Mouse (Mus musculus) urinary bladder, postnatal 14 days (tissue): ENCODE data around the gene Pnmal2.
A peak's percentile ranks its signal among the peaks of the same experiment; 100 is the strongest.
"Not testable (repeated sequence)": the region's sequence is repeated elsewhere in the genome, so short reads cannot be mapped to it uniquely, and the experiment has no call there.

Source experiments
- DNase-seq: peaks from one replicate; pipeline ENCODE4 v3.0.0; 2021; ENCODE audit warnings: low spot score

The Pnmal2 gene

DNA sequence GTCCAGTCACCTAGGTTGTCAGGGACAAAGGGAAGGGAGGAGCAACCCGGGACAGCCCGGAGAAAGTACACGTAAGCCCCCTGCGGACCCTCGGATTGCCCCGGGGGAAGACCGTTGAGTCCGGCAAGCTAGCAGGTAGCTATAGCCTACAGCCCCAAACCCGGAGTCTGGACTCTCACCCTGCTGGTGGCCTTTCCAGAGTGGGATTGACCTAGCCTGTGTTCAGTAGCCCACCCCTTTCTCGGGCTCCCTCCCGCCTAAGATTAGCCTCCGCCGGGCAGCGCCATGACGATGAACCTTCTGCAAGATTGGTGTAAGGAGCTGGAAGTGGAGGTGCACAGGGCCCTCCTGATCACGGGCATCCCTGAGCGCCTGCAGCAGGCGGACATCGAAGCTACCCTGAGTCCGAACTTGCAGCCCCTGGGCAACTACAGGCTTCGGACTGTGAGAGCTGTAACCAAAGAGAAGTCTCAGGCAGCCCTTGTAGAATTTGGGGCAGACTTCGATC is 380 bp downstream of the Pnmal2 start:
- DNase-seq = no peak

DNA sequence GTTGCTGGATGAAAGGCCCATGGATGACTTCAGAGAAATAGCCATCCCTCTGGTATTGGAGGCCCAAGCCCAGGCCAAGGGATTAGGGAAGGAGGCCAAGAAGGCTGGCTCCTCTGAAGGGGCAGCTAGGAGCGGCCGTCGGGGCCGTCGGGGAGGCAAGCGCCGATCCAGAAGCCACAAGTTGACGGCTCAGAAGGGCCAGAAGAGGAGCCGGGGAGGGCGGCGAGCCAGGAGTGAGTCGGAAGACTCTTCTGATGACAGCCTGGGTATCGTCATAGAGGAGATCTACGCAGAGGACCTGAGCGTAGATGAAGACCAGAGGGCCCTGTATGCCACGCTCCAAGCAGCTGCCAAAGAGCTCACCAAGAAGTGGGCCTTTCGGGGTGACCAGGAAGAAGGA is 937 bp downstream of the Pnmal2 start:
- DNase-seq = no peak

DNA sequence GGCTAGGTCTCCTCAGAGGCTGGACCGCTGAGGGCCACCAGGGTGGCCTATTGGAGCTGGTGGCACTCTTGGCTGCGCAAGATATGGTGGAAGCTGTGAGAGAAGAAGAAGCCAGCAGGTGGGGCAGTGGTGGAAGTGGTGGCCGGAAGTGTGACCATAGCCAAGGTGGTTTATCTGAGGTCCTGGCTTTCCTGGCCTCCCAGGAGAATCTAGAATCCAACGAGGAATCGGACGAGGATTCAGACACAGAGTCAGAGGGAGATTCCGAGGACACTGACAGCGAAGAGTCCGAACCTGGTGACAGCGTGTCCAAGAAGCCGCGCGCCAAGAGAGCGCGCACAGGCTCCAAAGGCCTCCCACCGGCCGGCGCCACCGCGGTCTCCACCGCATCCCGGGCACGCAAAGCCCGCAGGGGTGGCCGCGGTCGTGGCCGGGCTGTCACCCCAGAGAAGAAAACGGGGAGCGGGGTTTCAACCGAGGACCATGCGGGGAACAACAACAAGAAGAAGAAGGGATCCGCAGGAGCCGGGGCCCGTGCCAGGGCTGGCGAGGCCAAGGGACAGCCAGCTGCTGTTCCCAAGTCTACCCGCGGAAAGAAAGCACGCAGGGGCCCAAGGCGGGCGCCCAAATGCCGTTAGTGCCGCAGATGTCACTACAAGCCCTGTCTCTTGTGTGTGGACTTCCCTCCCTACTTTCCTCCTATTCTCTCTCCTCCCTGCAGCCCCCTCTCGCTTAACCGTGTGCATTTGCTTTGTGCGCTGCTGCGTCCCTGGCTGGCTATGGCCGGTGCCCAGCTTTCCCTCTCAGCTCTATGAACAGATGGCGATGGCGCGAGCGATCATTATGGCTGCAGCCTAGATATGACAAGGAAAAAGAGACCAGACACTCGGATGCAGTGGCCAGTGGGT is 2.2 kb downstream of the Pnmal2 start:
- DNase-seq = no peak

DNA sequence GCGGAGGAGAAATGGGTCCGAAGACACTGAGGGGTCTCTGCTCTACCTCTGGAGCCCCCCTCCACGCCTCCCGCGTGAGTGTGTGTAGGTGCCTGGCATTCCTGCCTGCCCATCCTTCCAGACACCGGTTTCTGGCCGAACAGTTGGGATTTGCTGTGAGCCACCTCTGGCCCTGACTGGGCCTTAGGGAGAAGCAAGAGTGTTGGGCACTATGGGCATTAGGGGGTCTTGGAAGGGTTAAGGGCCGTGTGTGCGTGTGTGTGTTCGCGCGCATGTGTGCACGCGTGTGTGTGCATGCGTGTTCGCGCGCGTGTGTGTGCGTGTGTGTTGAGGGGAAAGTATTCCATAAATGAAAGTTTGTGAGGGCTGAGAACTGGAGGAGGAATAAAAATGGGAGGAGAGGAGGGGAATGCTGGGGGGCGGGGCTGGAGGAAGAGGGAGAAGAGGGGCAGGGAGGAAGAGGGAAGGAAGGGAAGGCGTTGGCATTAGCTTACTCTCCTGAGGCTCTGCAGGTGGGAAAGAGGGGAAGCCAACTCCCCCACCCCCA is 2.9 kb downstream of the Pnmal2 start:
- no peak for DNase-seq

DNA sequence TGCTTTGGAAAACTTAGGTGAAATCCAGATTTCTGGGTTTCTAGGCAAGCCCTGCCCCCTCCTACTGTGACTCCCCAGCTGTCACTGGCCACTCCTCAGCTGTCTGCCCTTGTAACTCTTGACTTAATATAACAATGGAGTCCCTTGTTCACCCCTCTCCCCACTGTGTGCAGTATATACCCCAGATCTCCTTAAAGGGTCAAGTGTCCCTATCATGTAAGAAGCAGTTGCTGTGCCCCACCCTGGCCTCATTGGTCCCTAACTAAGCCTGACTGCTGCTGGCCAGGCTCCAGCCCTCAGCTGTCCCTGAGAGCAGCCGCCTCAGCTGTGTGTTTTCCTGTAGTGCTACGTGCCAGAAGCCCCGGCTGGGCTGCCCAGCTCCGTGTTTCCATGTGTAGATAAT is 3.5 kb downstream of the Pnmal2 start:
- peak; percentile 21 for DNase-seq

DNA sequence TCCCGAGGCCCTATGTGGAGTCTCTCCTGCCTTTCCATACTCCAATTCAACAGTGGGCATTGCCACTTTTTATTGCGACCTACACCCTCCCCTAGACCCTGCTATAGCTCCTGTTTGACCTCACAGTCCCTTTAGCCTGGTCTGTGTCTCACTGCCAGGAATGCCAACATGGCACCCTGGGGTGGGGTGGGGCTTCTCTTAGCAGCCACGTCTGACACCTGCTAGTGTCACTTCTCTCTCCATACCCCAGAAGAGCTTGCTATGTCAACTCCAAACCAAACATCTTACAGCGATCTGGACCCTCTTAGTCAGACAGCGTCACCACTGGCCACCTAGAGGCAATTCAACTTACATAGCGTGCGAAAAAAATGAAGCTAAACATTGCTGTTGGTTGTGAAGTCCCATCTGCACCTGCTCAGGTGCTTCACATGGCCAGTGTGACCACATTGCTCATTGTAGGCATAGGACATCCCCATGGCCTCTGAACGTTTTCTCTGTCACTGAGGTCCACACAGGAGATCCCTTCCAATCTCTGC is 4.5 kb downstream of the Pnmal2 start:
- no peak for DNase-seq

DNA sequence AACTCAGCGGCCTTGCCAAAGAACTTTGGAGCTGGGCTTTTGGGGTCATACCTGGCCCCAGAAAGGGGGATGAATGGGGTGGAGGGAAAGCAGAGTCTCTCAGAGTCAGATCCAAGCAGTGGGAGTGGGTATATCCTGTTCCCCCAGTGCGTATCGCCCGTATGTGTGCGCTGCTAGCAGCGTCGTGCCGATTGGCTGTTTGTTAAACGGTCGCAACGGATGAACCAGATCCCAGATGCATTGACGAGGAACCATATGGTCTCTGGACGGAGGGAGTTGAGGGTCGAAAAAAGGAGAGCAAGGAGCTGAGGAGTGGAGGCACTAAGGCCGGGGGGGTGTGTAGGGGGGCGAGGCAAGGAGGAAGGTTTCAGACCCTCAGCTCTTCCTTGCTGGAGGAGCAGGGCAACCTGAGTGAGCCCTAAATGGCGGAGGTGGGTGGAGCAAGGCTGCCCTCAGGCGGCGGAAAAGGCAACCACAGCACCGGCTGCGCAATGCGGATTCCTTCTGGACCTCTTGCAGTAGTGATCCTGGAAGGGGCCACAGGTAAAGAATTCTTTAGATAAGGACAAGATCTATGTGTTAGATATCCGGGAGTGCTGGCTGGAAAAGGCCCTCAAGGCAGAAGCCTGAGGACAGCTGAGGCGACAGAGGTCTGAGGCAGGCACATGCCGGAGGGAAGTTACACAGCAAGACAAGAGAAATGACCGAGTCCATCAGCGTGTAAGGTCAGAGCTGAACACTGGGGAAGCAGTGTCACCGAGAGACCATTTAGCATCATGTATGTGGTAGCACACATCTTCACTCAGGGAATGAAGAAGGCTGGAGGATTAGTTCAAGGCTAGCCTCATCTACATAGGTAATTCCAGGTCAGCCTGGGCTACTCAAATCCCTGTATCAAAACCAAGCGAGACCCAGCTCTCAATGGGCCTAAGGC is 5.7 kb downstream of the Pnmal2 start:
- DNase-seq = peak; percentile 74

DNA sequence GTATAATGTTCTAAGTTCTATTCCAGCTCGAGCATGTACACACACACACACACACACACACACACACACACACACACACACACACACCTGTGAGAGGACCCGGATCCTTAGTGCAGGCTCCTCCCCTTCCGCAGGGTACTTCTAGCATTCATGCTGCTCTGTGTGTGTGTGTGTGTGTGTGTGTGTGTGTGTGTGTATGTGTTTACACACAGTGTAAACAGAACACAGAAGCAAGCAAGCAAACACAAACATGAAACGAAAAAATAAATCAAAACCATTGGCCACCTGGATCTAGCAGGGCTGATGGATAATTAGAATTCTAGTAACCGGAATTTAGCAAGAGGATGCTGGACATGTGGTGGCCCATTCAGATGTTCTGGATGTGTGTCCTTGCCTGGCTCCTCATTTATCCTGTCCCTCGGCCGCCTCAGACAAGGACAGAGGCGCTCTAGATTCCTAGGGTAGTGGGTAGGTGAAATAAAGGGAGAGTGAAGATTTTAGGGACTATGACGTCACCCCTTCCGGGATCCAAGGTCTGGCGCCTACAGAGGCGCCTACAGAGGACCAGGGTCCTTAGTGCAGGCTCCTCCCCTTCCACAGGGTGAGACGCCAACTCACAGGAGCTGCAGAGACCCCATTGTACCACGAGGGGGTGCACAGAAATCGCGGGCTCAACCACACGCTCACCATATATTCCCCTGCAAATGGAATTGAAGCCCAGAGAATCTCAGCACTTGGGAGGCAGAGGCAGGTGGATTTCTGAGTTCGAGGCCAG is 6.6 kb downstream of the Pnmal2 start:
- DNase-seq = peak; percentile 75

DNA sequence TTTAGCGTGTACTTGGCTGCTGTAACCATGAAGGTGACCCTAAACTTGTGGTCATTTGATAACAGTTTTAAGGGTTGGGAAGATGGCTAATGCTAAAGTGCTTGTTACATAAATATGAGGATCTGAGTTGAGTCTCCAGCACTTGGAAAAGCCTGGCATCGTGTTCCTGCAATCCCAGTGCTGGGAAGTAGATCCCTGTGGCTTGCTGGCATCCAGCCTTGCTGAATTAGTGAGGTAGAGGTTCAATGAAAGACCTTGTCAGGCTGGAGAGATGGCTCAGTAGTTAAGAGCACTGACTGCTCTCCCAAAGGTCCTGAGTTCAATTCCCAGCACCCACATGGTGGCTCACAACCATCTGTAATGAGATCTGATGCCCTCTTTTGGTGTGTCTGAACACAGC is 9.3 kb downstream of the Pnmal2 start:
- not testable (repeated sequence) for DNase-seq

DNA sequence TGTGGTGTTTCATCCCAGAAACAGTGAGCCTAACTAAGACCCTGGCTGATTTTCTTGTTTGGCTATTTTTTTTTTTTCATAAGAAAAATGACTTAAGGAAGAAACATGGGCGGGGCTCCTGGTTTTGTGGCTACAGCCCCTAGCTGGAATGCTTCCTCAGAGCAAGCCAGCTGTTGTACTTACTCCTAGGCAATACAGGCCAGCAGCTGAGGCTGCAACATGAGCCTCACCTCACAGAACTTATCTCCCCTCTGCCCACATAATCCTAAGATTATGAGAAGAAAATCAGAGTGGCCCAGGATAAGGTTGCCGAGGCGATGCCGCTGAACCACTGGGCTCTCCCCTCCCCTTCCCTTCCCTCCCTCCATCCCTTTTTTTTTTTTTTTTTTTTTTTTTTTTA is 11.2 kb downstream of the Pnmal2 start:
- no peak for DNase-seq

DNA sequence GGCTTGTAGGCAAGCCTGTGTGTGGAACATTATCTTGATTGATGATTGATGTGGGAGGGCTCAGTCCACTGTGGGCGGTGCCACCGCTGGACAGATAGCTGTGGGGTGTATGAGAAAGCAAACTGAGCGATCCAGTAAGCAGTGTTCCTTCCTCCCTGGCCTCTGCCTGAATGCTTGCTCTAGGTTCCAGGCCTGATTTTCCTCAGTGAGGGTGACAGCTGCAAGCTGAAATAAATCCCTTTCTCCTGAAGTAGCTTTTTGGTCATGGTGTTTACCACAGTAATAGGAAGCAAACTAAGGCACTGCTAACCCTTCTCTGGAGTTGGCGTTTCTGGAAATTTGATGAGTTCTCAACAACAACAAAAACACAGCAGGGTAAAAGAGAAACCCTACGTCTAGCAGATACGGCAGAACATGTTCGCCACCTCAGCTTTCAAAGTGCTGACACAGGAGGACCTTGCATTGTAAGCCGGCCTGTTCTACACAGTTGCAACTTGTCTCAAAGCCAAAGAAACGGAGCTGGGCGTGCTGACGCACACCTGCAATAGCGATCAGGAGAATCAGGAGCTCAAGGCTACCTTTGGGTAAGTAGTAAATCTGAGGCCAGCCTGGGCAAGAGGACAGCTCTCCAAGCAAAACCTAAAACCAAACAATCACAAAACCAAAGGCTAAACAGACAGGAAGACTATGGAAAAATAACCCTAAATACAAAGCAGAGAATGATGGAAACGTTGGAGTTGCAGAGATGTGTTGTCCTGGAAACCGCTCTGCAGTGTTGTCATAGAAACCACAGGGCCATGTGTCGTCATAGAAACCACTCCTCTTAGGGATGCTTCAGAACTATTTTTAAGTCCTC is 12.2 kb downstream of the Pnmal2 start:
- DNase-seq = no peak

DNA sequence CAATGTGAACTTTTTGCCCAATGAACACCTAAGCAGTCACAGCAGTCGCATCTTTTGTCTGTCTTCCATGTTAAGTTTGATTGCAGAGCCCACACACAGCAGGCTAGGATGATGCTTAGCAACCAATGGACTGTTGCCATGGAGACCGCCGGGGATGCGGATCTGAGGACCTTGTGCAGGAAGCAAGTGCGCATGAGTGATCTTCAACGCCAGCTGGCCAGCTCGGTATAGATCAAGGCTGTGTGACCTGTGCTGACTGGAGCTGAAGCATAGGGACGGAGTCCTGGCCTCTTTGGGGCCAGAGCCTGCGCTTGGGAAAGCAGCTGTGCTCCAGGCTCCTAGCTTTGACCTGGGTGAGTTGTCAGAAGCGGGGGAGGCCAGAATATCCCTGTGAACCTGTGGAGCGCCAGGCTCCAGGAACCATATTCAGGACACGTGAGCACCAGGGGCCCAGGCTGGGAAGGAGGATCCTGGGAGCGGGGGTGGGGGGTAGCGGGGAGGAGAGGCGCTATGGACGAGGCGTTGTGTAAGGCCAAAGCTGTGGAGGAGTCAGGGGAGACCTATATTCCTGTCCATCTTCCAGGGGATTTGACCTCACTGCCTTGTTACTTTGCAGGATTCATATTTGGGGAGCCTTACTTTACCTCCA is 15.2 kb downstream of the Pnmal2 start, which contains the start of gene Pnmal1:
TSS of gene Pnmal1 (plus strand) at position 141 of the 649 bp plus-strand sequence.
- no peak for DNase-seq

DNA sequence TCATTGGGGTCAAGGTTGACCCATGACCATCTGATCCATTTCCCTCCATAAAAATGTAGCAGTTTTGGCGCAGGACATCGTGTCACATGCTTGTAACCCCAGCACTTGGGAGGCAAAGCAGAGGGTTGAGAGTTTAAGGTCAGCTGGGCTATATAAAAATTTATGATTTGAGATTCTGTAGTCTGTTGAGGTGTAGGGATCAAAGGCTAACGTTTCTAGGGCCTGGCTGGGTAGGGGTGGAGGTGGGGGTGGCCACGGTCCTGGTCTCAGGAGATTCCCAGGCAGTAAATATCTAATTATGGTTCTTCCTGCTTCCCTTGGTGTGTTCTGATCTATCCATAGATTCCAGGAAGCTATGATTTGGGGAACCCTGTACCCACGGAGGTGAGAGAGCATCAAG is 17.2 kb downstream of the Pnmal2 start:
- no peak for DNase-seq

DNA sequence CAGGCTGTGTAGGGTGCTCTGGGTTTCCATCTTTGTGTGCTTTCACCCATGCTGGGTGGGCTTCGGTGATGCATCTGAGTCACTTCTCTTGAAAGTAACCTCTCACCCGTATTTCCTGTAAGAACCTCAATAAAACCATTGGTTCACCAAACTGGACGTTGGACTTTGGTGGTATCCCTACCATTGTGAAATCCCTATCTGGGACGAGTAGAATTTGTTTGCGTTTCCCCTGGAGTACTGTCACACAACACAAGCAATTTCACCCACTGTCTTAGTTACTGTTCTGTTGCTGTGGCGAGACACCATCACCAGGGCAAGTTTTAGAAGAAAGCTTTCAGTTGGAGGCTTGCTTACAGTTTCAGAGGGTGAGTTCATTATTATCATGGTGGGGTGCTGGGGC is 23.9 kb downstream of the Pnmal2 start:
- DNase-seq = no peak

DNA sequence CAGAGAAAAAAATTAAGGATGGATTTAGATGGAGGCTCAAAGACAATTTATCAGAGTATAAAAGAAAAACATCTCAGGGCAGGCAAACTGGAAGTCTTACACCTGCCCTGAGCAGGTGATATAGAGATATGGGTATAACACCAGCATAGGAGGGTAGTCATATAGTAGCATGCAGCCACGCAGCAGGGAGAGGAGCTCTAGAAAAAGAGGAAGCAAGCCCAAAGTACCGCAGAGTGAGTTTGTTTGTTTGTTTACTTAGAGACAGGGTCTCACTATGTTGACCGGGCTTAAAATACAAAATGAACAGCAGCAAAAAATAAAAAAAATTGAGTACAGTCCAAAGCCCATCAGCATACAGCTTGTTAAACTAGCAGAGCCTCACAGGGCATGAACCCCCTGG is 26.7 kb downstream of the Pnmal2 start:
- DNase-seq = no peak

DNA sequence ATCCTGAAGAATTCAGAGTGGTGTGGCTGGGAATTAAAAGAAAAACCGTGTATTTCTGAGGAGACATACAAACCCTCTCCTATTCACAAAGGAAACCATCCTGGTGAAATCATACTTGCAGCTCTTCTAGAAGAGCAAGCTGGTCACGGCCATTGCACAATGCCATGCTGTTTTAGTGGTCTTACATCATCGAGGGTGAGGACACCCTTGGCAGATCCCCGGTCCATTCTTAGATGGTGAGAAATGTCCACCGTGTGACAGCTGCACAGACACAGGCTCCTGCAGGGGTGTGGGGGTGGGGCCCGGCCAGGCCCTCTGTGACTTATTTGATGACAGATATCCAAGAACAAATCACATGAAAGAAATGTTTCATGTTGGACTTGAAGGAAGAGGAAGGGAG is 29.5 kb downstream of the Pnmal2 start:
- no peak for DNase-seq

DNA sequence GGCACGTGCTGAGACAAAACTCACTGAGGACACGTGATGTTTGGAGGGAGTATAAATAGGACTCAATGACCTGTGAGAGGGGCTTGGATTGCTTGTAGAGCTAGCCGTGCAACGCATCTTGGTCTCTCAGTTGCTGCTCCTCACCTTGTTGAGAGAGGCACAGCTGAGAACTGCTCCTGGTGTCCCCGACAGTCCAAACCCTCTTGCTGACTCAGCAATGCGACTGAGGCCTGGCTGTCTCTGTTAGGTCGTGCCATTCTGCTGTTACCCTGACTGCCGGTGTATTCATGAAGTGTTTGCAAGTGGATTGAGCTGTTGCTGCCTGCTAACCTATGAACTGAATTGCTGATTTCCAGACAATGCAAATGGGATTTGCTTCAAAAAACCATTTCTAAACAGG is 31.8 kb downstream of the Pnmal2 start:
- DNase-seq = no peak

DNA sequence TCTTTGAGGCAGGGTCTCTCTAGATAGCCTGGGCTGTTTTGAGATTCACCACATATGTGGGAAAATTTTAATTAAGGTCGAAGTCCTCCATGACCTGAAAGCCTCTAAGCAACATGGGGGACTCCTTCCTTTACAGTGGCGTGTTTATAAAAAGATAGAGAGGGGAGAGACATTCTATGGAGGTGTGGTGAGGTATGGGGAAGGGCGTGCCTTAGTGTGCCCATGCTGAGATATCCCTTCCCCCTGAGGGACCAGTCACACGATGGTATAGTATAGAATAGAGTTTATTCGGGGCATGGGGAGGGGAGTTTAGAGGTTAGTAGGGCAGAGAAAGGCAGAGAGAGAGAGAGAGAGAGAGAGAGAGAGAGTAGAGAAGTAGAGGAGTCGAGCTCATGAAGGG is 33.7 kb downstream of the Pnmal2 start:
- DNase-seq = no peak

DNA sequence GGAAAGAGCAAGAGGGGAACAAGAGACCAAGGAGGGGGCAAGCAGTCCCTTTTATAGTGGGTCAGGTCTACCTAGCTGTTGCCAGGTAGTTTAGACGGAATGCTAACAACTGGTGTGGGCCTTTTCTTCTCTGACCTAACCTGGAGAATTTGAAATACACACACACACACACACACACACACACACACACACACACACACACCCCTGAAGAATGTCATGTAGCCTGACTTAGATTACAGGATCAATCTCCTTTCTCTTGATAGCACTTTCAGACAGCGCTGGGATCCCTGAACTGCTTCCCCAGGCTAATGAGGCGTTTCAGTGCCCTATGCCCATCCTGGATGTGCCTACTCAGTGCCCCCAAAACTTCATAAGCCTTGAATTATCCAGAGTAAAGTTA is 34.1 kb downstream of the Pnmal2 start:
- DNase-seq = no peak

DNA sequence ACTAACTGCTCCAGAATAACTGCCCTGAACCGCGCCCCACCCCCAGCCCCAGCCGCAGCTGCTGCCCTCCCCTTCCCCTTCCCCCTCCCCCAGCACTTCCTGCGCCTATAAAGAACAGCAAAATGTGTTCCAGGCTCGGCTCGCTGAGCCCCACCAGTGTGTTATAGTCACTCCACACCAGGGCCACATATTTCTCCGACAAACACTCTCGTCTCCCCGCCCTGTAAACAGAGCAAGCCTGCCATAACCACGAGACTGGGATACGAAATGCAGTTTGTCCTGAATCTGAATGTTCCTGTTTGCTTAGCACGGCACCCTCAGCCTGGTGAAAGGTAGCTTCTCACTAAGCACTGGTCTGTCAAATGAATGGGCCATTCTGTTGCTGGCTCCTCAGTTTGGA is 35.9 kb downstream of the Pnmal2 start:
- DNase-seq = peak; percentile 49
